Mouse (Mus musculus): ENCODE measurements around the gene Dscaml1. TPM values are rescaled to one million over a fixed set of nuclear protein-coding genes. Genes with fewer than 3 reads are reported as not detected.

The Dscaml1 gene
- polyA plus RNA-seq, 1 experiment from 2014 or later = 0.23 TPM

DNA sequence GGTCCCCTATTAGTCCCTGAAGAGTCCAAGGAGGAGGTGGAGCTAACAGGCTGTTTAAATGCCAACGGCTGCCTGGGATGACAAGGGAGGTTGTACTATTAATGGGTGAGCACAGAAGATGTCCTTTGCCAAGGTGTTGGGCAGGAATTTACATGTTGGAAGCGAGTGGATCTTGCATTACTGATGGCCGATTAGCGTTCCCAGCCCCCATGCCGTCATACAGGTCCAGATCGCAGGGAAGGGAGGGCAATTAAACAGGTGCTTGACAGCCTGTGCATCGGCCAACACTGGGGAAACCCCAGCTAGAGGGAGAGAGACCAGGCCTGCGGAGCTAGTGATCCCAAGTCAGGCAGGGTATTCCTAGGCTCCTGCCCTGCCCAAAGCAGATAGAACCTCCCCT lies 98.1 kb downstream of the Dscaml1 start:
- H3K27me3 ChIP-seq (replicated peaks) = no peaks in the 10 kb centered on the region
- H3K4me2 ChIP-seq = no peak overlapping the region
- 70% methylated on average over 8 of the region's 8 CpGs for WGBS
- no peaks in the 10 kb centered on the region for H3K9me3 ChIP-seq
- no peak for ATAC-seq (ENCODE audit: insufficient read depth, low FRiP score, low read depth)
- no peak overlapping the region for H3K27ac ChIP-seq
- no peak overlapping the region for H3K4me3 ChIP-seq (replicated peaks)
- no peak overlapping the region for H3K9ac ChIP-seq
- no peaks in the 10 kb centered on the region for H3K36me3 ChIP-seq
- H3K4me1 ChIP-seq = no peaks in the 10 kb centered on the region

DNA sequence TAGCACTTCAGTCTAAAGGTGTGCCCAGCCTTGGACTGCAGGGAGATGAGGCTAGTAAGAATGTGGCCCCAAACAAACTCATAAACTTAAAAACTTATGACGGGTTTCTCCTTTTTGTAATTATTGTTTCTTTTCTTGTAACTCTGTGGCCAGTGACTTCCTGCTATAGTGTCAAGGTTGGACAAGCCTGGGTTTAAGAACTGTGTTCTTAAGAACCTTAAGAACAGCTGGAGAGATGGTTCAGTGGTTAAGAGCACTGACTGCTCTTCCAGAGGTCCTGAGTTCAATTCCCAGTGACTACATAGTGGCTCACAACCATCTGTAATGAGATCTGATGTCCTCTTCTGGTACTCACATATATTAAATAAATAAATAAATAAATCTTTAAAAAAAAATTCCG lies 106.8 kb downstream of the Dscaml1 start:
- 85% methylated on average over 2 of the region's 2 CpGs for WGBS
- no peaks in the 10 kb centered on the region; the same call in 1 of the 2 replicates for H3K4me1 ChIP-seq
- no peaks in the 10 kb centered on the region for H3K9me3 ChIP-seq
- H3K27ac ChIP-seq = no peak overlapping the region
- no peak overlapping the region for H3K4me2 ChIP-seq
- H3K36me3 ChIP-seq = no peaks in the 10 kb centered on the region
- H3K4me3 ChIP-seq (replicated peaks) = no peak overlapping the region
- ATAC-seq (ENCODE audit: insufficient read depth, low FRiP score, low read depth) = no peak
- no peaks in the 10 kb centered on the region for H3K27me3 ChIP-seq (replicated peaks)
- no peak overlapping the region for H3K9ac ChIP-seq

DNA sequence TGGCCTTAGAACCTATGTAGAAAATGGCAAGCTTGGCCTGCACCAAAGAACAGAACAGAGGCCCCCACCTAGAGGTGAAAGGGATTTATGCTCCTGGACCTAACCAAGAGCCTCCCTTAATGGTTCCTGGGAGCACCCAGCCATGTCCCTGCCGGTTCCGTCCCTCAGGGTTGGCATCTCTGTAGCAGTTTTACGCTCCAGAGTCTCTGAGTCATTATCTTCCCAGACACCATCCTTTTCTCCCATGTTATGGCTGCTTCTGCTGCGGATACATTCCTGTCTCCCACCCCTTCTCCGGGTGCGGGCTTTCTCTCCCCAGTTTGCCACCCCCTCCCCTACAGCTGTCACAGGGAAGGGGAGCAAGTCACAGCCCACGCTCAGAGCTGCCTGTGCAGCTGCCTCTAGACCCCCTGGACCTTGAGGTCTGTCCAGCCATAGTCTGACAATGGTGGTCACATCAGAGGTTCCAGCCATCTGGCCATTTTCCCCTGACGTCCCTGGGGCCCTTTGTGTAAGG lies 108.1 kb downstream of the Dscaml1 start:
- WGBS = 78% methylated on average over 8 of the region's 8 CpGs
- Histone ChIP-seq H3K4me3 (replicated peaks) (no peak overlapping the region), H3K27ac (no peak overlapping the region), H3K9me3 (no peaks in the 10 kb centered on the region), H3K9ac (no peak overlapping the region), H3K4me2 (no peak overlapping the region), H3K36me3 (no peaks in the 10 kb centered on the region), H3K27me3 (replicated peaks) (no peaks in the 10 kb centered on the region), H3K4me1 (no peaks in the 10 kb centered on the region; the same call in 1 of the 2 replicates)
- ATAC-seq (ENCODE audit: insufficient read depth, low FRiP score, low read depth) = no peak

DNA sequence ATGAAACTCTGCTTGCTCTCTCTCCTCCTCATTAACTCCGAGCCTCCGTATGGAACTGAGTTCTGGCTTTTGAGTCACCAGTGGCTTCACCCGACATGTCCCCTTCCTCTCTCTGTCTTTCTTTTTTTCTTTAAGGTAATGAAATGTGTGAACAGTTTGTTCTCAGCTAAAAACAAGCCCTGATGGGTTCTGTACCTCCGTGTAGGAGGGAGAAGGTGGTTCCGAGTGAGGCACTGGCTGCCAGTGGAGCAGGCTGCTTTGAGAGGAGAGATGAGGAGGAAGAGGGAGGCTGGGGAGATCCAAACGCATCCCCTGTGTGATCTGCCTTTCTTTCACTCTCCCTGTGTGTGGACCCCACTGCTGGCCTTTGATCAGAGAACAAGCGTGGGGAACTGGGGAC lies 111.2 kb downstream of the Dscaml1 start:
- Histone ChIP-seq H3K9ac (no peak overlapping the region), H3K36me3 (no peaks in the 10 kb centered on the region), H3K27me3 (replicated peaks) (no peaks in the 10 kb centered on the region), H3K9me3 (no peaks in the 10 kb centered on the region), H3K4me3 (replicated peaks) (no peak overlapping the region), H3K4me1 (no peaks in the 10 kb centered on the region), H3K27ac (no peak overlapping the region), H3K4me2 (no peak overlapping the region)
- ATAC-seq (ENCODE audit: insufficient read depth, low FRiP score, low read depth) = no peak
- 75% methylated on average over 7 of the region's 7 CpGs for whole genome bisulfite sequencing

DNA sequence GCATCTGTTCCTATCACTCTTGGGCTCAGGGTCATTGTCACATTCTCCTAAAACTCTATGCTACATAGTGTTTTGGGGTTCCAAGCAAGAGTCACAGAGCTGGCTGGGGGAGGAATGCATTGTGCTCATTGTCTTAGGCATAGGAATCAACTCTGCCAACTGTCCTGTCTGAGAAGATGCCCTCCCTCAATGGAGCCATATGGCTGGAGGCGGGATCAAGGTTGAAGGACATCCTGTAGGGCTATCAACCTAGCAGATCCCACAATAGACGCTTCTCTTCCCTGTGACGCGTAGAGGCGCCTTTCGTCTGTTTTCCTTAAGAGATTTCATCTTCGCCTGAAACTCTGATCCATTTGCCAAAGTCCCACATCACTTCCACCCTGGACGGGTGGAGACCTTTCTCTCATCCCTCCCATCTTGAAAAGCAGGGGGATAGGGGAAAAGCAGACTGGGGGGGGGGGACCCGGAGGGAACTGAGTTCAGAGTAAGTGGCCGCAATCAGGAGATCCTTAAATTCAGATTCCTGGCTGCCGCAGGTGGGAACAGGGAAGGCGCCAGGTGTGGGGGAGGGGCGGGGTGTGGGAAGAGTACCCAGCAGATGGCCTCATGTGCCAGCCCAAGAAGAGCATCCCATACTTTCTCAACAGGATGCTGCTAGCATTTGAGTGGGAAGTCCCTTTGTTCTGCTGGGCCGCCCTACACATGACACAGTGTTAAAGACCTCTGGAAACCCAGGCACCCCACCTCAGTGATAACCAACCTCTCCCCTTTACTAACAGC lies 113.0 kb downstream of the Dscaml1 start:
- Histone ChIP-seq H3K36me3 (no peaks in the 10 kb centered on the region), H3K9me3 (no peaks in the 10 kb centered on the region), H3K9ac (no peak overlapping the region), H3K4me2 (no peak overlapping the region), H3K4me3 (replicated peaks) (no peak overlapping the region), H3K27me3 (replicated peaks) (no peaks in the 10 kb centered on the region), H3K4me1 (no peaks in the 10 kb centered on the region), H3K27ac (no peak overlapping the region)
- ATAC-seq (ENCODE audit: insufficient read depth, low FRiP score, low read depth) = no peak
- WGBS = 68% methylated on average over 14 of the region's 14 CpGs

DNA sequence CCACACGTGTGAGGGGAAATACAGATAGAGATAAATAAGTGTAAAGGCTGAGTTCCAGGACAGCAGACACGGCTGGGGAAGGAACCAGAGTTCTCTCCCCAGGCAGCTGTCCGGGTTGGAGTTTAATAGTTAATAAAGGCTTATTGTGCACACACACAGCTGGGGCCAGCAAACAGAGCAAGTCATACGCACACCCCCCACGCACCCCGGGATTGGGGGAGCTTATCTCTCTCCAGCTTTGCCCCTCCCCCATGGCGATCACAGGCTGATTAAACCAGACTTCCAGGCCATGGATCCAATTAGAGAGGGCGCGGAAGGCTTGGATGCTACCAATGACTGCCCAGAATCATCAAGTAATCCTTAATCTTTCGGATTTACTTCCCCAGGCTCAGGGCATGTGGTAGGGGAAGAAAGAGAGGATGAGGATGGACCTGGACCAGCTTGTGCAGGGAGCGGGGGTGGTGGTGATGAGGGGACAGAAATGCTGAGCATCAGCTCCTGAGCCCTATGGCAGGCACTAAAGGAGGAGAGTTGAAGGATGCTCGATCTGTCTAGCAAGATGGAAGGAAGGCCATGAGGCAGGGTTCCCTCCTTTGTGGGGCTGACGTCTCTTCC lies 119.7 kb downstream of the Dscaml1 start:
- peak; percentile 50; the same call in 1 of the 2 replicates for ATAC-seq (ENCODE audit: insufficient read depth, low FRiP score, low read depth)

DNA sequence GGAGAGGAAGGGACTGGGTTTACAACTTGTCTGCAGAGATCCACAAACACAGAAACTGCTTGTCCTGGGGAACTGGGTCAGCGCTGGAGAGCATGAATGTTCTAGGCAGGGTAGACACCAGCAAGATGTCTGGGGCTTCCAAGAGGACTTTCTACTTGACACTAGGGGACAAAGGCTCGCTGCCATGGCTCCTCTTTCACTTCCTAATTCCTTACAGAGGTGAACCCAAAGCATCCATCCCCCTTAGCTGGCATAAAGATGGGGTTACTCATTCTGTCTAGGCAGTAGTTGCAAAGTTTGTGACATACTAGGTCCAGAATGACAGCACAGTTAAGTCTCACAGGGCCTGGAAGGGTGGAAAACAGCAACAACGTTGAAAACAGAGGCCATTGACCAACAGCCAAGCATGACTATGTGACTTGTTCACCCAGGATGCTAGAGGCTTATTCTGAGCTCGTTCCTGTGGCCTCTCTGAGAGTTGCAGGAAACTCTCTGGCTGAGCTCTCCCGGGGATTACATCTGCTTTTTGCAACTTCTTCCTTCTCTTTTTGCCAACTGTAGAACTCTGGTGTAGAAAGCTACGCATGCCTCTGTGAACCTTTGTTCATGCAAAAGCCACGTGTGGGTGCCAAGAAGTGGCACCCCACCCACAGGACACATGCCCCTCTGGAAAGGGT lies 120.6 kb downstream of the Dscaml1 start:
- no peak for ATAC-seq (ENCODE audit: insufficient read depth, low FRiP score, low read depth)
- Histone ChIP-seq H3K36me3 (no peaks in the 10 kb centered on the region), H3K9ac (no peak overlapping the region), H3K9me3 (no peaks in the 10 kb centered on the region), H3K4me2 (no peak overlapping the region), H3K27ac (no peak overlapping the region), H3K4me3 (replicated peaks) (no peak overlapping the region), H3K4me1 (peaks cover 8% of the 10 kb centered on the region; the same call in 1 of the 2 replicates), H3K27me3 (replicated peaks) (no peaks in the 10 kb centered on the region)
- WGBS = 58% methylated on average over 7 of the region's 7 CpGs

More for the DNA sequence above, 119.7 kb downstream of the Dscaml1 start:
- Histone ChIP-seq H3K36me3 (no peaks in the 10 kb centered on the region), H3K27me3 (replicated peaks) (no peaks in the 10 kb centered on the region), H3K4me3 (replicated peaks) (no peak overlapping the region), H3K9me3 (no peaks in the 10 kb centered on the region), H3K4me2 (0 out of 2 replicates have a peak overlapping the region, but pooled peaks have one; percentile 13), H3K27ac (no peak overlapping the region), H3K9ac (no peak overlapping the region), H3K4me1 (peaks cover 8% of the 10 kb centered on the region; the same call in 1 of the 2 replicates)
- WGBS = 48% methylated on average over 13 of the region's 13 CpGs

DNA sequence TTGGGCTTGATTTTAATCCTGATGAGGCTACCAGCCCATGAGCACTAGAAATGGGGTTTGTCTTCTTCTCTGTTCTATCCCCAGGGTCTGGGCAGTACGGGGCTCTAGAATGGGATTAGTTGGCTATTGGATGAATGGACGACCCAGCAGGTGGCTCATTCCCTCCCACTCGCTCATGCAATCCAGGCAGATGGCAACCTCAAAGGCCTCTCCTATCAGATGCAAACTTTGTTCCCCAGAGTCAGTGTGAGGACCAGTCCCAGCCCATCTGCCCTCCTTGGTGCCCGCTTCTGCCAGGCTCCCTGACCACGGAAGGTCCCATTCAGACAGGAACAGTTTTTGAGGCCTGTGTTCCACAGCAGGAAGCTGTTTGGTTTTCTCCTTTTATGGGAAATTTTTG lies 123.4 kb downstream of the Dscaml1 start:
- no peak for ATAC-seq (ENCODE audit: insufficient read depth, low FRiP score, low read depth)
- WGBS = 59% methylated on average over 5 of the region's 5 CpGs
- Histone ChIP-seq H3K9ac (no peak overlapping the region), H3K27ac (no peak overlapping the region), H3K4me1 (peaks cover 10% of the 10 kb centered on the region; the same call in 1 of the 2 replicates), H3K9me3 (no peaks in the 10 kb centered on the region), H3K4me3 (replicated peaks) (no peak overlapping the region), H3K4me2 (no peak overlapping the region), H3K27me3 (replicated peaks) (no peaks in the 10 kb centered on the region), H3K36me3 (no peaks in the 10 kb centered on the region)

DNA sequence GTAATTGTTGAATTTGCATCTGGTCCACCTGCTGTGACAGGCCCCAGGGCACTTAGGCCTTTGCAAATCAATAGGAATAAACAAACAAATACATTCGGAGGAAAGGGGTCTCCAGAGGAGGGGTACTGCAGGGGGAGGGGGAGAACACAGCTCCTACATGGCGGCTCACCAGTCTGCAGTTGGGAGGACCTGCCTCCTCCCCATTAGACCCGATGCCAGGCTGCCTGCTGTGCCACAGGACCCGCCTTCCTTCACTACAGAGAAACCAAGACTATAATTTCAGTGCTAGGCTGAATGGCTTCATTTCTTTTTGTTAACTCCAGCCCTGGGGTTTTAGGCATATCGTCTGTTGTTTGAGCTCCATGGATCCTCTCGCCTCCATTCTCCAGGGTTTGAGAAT lies 123.8 kb downstream of the Dscaml1 start:
- Histone ChIP-seq H3K27me3 (replicated peaks) (no peaks in the 10 kb centered on the region), H3K27ac (no peak overlapping the region), H3K4me2 (no peak overlapping the region), H3K4me3 (replicated peaks) (no peak overlapping the region), H3K9me3 (no peaks in the 10 kb centered on the region), H3K4me1 (peaks cover 14% of the 10 kb centered on the region; the same call in 1 of the 2 replicates), H3K36me3 (no peaks in the 10 kb centered on the region), H3K9ac (no peak overlapping the region)
- 59% methylated on average over 6 of the region's 6 CpGs for whole genome bisulfite sequencing
- no peak for ATAC-seq (ENCODE audit: insufficient read depth, low FRiP score, low read depth)

DNA sequence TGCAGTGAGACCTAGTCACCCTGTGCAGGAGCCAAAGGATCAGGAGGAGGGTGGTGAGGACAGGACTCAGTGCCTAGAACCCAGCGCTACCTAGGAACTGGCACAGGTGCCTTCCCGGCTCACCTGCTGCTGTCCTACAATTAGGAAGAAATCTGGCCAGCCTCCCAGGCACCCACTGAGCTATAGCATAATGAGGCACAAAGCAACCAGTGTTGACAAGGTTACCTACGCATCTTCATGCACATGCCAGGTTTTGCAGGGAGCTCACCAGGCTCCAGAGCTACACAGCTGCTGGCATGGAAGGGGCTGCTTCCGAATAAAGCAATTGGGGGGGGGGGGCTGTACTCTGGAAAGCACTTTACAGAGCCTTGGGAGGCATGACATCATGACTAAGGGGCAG lies 124.2 kb downstream of the Dscaml1 start:
- Histone ChIP-seq H3K27ac (no peak overlapping the region), H3K36me3 (no peaks in the 10 kb centered on the region), H3K4me1 (peaks cover 12% of the 10 kb centered on the region; the same call in 1 of the 2 replicates), H3K4me3 (replicated peaks) (no peak overlapping the region), H3K27me3 (replicated peaks) (no peaks in the 10 kb centered on the region), H3K4me2 (no peak overlapping the region), H3K9ac (no peak overlapping the region), H3K9me3 (no peaks in the 10 kb centered on the region)
- 66% methylated on average over 4 of the region's 4 CpGs for WGBS
- ATAC-seq (ENCODE audit: insufficient read depth, low FRiP score, low read depth) = no peak

DNA sequence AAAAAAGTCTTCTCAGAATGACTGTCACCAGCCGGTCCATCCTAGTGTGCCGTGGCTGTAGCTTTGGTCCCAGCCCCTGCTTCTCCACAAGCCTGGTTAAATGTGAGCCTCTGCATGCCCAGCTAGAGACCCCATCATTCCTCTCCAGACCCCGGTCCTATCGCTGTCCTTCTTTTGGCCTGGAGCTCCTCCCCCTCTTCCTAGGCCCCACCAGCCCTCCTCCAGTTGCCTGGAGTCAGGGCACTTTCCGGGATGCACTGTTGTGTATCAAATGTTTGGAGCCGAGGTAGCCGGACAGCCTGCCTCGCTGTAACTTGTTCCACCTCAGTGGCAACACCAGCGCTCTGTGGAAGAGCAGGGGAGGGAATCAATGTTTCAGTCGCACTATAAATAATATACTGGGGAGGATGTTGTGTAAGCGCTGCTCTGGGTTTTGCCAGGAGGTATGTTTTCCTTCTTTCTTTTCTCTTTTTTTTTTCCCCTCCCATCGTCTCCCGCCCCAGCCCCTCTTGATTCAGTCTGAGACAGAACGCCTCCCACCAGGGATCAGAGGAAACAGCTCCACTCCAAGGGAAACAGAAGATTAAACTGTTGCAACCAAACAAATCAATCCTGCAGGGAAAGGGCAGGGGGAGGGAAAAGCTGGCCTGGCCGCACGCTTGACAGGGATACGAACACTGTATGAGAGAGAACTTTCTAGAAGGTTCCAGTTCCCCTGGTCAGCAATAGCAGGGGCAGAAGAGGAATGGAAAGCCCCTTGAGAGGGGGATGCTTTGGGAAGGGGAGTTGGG lies 128.8 kb downstream of the Dscaml1 start:
- no peaks in the 10 kb centered on the region for H3K27me3 ChIP-seq (replicated peaks)
- 17% methylated on average over 17 of the region's 17 CpGs for WGBS
- peak overlapping the region; percentile 19; the same call in 1 of the 2 replicates for H3K4me2 ChIP-seq
- ATAC-seq (ENCODE audit: insufficient read depth, low FRiP score, low read depth) = peak; percentile 43; the same call in 1 of the 2 replicates
- H3K9ac ChIP-seq = no peak overlapping the region
- H3K27ac ChIP-seq = peak overlapping the region; percentile 37; the same call in 1 of the 2 replicates
- H3K4me3 ChIP-seq (replicated peaks) = no peak overlapping the region
- H3K36me3 ChIP-seq = no peaks in the 10 kb centered on the region
- H3K4me1 ChIP-seq = peaks cover 11% of the 10 kb centered on the region; the same call in 1 of the 2 replicates
- H3K9me3 ChIP-seq = no peaks in the 10 kb centered on the region
